Mouse (Mus musculus): Measurements from ENCODE around the gene Stx5a. TPM values are rescaled to one million over a fixed set of nuclear protein-coding genes. Genes with fewer than 3 reads are reported as not detected.
A peak's percentile ranks its signal among the peaks of the same experiment; 100 is the strongest.

Gene Stx5a
- polyA plus RNA-seq, 1 experiment from 2014 or later: 36.3 TPM

DNA sequence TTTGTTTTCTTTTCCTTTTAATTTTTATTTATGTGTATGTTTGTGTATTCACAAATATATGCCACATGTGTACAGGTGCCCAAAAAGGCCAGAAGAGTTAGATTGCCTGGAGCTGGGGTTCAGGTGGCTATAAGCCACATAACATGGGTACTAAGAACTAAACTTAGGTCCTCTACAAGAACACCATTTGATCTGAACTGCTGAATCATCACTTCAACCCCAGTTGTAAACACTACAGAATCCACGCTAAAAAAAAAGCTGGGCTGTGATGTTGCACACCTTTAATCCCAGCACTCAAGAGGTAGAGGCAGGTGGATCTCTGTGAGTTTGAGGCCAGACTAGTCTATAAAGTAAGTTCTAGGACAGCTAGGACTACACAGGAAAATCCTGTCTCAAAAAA lies 19.8 kb upstream of the Stx5a start:
- DNase-seq (no peak), ATAC-seq (no peak)
- H3K27me3 ChIP-seq (ENCODE audit: insufficient read depth, low read length): no peaks in the 10 kb centered on the region
- peak overlapping the region; percentile 78 for H3K4me2 ChIP-seq (ENCODE audit: low read depth, low read length)
- no peaks in the 10 kb centered on the region for H3K9me3 ChIP-seq (ENCODE audit: low read length)
- H3K4me1 ChIP-seq (ENCODE audit: insufficient read depth): peaks cover 29% of the 10 kb centered on the region
- no peak for TF ChIP-seq CTCF (IDR thresholded peaks at IDR 0.05; ENCODE audit: low read depth)
- no peak for TF ChIP-seq EP300 (IDR thresholded peaks at IDR 0.05; ENCODE audit: low read depth)
- WGBS (ENCODE audit: insufficient replicate concordance): 28% methylated on average over 1 of the region's 1 CpGs
- peak overlapping the region; percentile 74 for H3K4me3 ChIP-seq (ENCODE audit: low read depth, low read length)
- H3K9ac ChIP-seq (replicated peaks): peak overlapping the region; percentile 41
- H3K27ac ChIP-seq (ENCODE audit: low read depth): peak overlapping the region; percentile 46
- H3K36me3 ChIP-seq (replicated peaks; ENCODE audit: insufficient read depth, low read length): peaks cover 21% of the 10 kb centered on the region

DNA sequence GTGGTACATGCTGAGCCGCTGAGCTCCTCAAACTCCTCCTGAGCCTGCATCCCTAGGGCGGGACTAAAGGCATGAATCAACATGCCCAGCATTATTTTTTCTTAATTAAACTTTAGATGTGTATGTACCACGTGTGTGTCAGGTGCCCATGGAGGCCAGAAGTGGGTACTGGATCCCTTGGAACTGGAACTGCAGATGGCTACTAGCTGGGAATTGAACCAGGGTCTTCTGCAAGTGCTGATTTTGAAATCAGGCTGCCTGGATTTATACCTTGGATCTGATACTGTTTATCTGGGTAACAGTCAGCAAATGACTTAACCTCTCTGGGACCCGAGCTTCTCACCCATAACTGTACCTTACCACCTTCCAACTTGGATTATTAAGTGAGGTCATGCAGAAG lies 19.2 kb upstream of the Stx5a start:
- peak overlapping the region; percentile 97 for H3K27ac ChIP-seq (ENCODE audit: low read depth)

DNA sequence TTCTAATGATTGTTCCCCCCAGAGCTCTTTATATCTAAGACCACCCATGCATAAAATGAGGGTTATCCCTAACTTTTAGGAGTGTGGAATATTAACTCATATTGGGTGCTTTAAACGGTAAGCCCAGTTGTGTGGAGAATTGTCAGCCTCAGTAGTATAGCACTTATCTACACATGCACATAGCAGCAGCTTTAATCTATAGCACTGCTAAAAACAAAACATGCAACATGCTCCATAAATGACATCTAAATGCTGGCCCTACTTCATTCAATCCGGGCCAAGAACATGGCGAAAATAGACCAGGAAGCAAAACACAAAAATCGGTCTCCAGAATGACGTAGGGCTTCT lies 18.7 kb upstream of the Stx5a start:
- no peak for DNase-seq
- H3K27me3 ChIP-seq (ENCODE audit: insufficient read depth, low read length): no peaks in the 10 kb centered on the region
- peaks cover 22% of the 10 kb centered on the region for H3K4me1 ChIP-seq (ENCODE audit: insufficient read depth)
- H3K9ac ChIP-seq (replicated peaks): peak overlapping the region; percentile 68
- no peak for TF ChIP-seq EP300 (IDR thresholded peaks at IDR 0.05; ENCODE audit: low read depth)
- no peak for TF ChIP-seq CTCF (IDR thresholded peaks at IDR 0.05; ENCODE audit: low read depth)
- 2% methylated on average over 5 of the region's 5 CpGs for WGBS (ENCODE audit: insufficient replicate concordance)
- ATAC-seq: no peak
- peaks cover 27% of the 10 kb centered on the region for H3K36me3 ChIP-seq (replicated peaks; ENCODE audit: insufficient read depth, low read length)
- H3K27ac ChIP-seq (ENCODE audit: low read depth): peak overlapping the region; percentile 97
- H3K4me3 ChIP-seq (ENCODE audit: low read depth, low read length): peak overlapping the region; percentile 74
- no peaks in the 10 kb centered on the region for H3K9me3 ChIP-seq (ENCODE audit: low read length)
- peak overlapping the region; percentile 78 for H3K4me2 ChIP-seq (ENCODE audit: low read depth, low read length)

More for the DNA sequence above, 19.2 kb upstream of the Stx5a start:
- Histone ChIP-seq H3K4me3 (ENCODE audit: low read depth, low read length) (peak overlapping the region; percentile 74), H3K36me3 (replicated peaks; ENCODE audit: insufficient read depth, low read length) (peaks cover 27% of the 10 kb centered on the region), H3K4me2 (ENCODE audit: low read depth, low read length) (peak overlapping the region; percentile 78), H3K9ac (replicated peaks) (peak overlapping the region; percentile 68), H3K4me1 (ENCODE audit: insufficient read depth) (peaks cover 25% of the 10 kb centered on the region), H3K9me3 (ENCODE audit: low read length) (no peaks in the 10 kb centered on the region), H3K27me3 (ENCODE audit: insufficient read depth, low read length) (no peaks in the 10 kb centered on the region)
- TF ChIP-seq EP300 (IDR thresholded peaks at IDR 0.05; ENCODE audit: low read depth): no peak
- TF ChIP-seq CTCF (IDR thresholded peaks at IDR 0.05; ENCODE audit: low read depth): no peak
- 48% methylated on average over 4 of the region's 4 CpGs for WGBS (ENCODE audit: insufficient replicate concordance)
- DNase-seq (no peak), ATAC-seq (no peak)

DNA sequence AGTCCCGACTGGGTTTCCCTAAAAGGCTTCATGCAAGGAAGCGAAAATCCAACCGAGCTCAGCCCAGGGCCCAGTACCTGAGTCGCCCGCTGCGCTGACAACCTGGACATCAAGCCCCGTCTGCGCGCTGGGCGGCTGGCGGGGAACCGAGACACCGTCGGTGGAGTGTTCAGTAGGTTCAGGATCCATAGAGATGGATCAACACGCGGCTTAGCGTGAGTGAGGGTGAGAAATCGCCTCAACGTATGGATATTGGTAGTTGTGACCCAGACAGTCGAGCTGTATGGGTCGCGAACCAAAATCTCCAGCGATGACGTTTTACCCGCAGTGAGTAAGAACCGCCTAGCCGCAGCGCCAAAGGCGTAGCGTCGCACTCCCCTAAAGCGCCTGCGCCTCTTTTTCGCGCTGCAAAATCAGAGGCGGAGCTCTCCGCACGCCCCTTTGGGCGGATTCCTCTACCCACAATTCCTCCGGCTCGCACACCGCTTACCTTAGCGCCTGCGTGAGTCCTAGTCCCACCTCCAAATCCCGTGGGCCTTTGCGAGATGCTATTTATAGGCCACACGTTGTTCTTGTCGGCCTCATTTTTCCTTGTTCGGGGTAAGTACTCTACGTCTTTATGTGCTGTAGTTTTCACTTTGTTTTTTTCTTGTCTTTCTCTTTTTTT lies 18.2 kb upstream of the Stx5a start, which contains the start of gene Slc3a2:
Slc3a2 (minus strand) TSS at position 463 of the 667 bp plus-strand sequence.
- TF ChIP-seq EP300 (IDR thresholded peaks at IDR 0.05; ENCODE audit: low read depth) (peak; percentile 64; the same call in 1 of the 2 replicates), CTCF (IDR thresholded peaks at IDR 0.05; ENCODE audit: low read depth) (no peak)
- Histone ChIP-seq H3K9ac (replicated peaks) (peak within 1 kb of the TSS; percentile 72), H3K36me3 (replicated peaks; ENCODE audit: insufficient read depth, low read length) (peaks cover 27% of the 10 kb centered on the region), H3K4me3 (ENCODE audit: low read depth, low read length) (peak within 1 kb of the TSS; percentile 74), H3K27ac (ENCODE audit: low read depth) (peak within 1 kb of the TSS; percentile 97), H3K4me1 (ENCODE audit: insufficient read depth) (peaks cover 22% of the 10 kb centered on the region), H3K27me3 (ENCODE audit: insufficient read depth, low read length) (no peaks in the 10 kb centered on the region), H3K4me2 (ENCODE audit: low read depth, low read length) (peak within 1 kb of the TSS; percentile 78), H3K9me3 (ENCODE audit: low read length) (no peaks in the 10 kb centered on the region)
- WGBS (ENCODE audit: insufficient replicate concordance): under 1% methylated on average over 50 of the region's 50 CpGs
- peak; percentile 97 for ATAC-seq
- peak; percentile 96 for DNase-seq

DNA sequence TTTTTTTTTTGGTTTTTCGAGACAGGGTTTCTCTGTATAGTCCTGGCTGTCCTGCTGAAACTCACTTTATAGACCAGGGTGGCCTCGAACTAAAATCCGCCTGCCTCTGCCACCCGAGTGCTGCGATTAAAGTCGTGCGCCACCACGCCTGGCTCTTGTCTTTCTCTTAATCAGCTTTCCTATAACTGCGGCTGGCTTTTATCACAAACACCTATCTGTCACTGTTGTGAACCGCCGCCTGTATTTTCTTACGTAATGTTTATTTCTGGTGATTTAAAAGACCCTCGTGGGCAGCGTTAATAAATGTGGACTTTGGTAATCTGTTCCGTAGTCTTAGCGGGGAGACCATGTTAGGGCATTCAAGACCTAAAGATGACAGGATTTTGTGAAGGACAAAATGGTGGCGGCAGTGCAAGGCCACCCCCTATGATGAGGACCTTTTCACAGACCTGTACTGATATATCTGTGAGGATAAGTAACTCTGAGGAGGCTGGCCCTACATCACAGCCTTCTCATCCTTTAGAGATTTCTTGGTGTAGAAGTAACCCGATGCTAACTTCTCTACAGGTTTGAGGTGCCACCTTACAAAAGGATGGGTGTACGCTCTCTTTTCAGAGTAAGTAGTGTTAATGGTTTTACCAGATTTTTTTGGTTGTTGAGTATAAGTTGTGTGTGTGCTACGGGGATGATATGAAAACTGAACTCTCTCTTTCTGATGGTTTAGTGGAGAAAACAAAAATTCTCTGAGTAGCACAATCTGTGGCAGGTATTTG lies 17.5 kb upstream of the Stx5a start:
- H3K27ac ChIP-seq (ENCODE audit: low read depth): peak overlapping the region; percentile 84
- H3K4me1 ChIP-seq (ENCODE audit: insufficient read depth): peaks cover 22% of the 10 kb centered on the region
- no peaks in the 10 kb centered on the region for H3K27me3 ChIP-seq (ENCODE audit: insufficient read depth, low read length)
- H3K4me2 ChIP-seq (ENCODE audit: low read depth, low read length): peak overlapping the region; percentile 75
- peak overlapping the region; percentile 74 for H3K4me3 ChIP-seq (ENCODE audit: low read depth, low read length)
- TF ChIP-seq CTCF (IDR thresholded peaks at IDR 0.05; ENCODE audit: low read depth): no peak
- no peak; the same call in none of the 2 replicates for TF ChIP-seq EP300 (IDR thresholded peaks at IDR 0.05; ENCODE audit: low read depth)
- under 1% methylated on average over 20 of the region's 20 CpGs for WGBS (ENCODE audit: insufficient replicate concordance)
- ATAC-seq: no peak
- H3K9me3 ChIP-seq (ENCODE audit: low read length): no peaks in the 10 kb centered on the region
- peak overlapping the region; percentile 72 for H3K9ac ChIP-seq (replicated peaks)
- peaks cover 27% of the 10 kb centered on the region for H3K36me3 ChIP-seq (replicated peaks; ENCODE audit: insufficient read depth, low read length)
- no peak for DNase-seq

DNA sequence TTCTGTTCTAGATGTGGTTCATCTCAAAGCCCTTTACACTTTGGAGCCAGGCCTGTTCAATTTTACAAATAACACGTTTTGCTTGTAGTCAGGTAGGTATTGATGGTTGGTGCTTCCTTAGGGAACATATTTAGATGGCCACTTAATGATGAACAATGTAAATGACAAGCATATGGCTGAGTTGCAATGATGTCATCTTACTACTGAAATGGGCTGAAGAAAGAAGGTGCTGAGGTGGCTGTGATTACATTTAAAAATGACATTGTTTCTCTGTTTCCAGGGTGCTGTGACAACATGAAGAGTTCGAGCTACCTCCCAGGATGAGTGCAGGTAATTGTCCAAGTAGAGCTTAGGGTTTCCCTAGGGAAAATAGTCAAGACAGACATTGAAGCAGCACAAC lies 16.8 kb upstream of the Stx5a start:
- ATAC-seq: no peak
- H3K27me3 ChIP-seq (ENCODE audit: insufficient read depth, low read length): no peaks in the 10 kb centered on the region
- peaks cover 27% of the 10 kb centered on the region for H3K36me3 ChIP-seq (replicated peaks; ENCODE audit: insufficient read depth, low read length)
- H3K27ac ChIP-seq (ENCODE audit: low read depth): peak overlapping the region; percentile 84
- TF ChIP-seq EP300 (IDR thresholded peaks at IDR 0.05; ENCODE audit: low read depth): no peak
- TF ChIP-seq CTCF (IDR thresholded peaks at IDR 0.05; ENCODE audit: low read depth): no peak
- no peaks in the 10 kb centered on the region for H3K9me3 ChIP-seq (ENCODE audit: low read length)
- 3% methylated on average over 2 of the region's 2 CpGs for WGBS (ENCODE audit: insufficient replicate concordance)
- peak overlapping the region; percentile 72 for H3K9ac ChIP-seq (replicated peaks)
- H3K4me2 ChIP-seq (ENCODE audit: low read depth, low read length): peak overlapping the region; percentile 75
- H3K4me1 ChIP-seq (ENCODE audit: insufficient read depth): peaks cover 22% of the 10 kb centered on the region
- H3K4me3 ChIP-seq (ENCODE audit: low read depth, low read length): peak overlapping the region; percentile 74
- no peak for DNase-seq

Measured in liver, postnatal 0 days (tissue).